ENCODE assay signal across 19 mouse cellular contexts in genomic region chr5:115174554-115174953, GRCm38 (mm10). TPM values are rescaled to one million over a fixed set of nuclear protein-coding genes. Genes with fewer than 3 reads are reported as not detected.
DNase-seq lines count a peak whose midpoint lies in the region; ATAC-seq and TF ChIP-seq lines count a peak whose summit lies in the region.
"Had no signal": no experiment of that assay in that cellular context is flagged by ENCODE, and none has a peak within 500 bp of the region (broad histone marks: within the 10 kb centered on the region; RNA-seq: fewer than 3 reads in every experiment).

No protein-coding gene starts in this region.

- no peak for TF ChIP-seq POLR2A in liver, adult 2 months (IDR thresholded peaks at IDR 0.05; ENCODE audit: extremely low read depth, insufficient read depth, low read length)

- H3K4me3 ChIP-seq in liver, adult 2 months (ENCODE audit: insufficient read depth, low read depth, low read length) = no peak overlapping the region
- H3K4me3 ChIP-seq in midbrain, embryonic 15.5 days = no peak overlapping the region
- H3K4me3 ChIP-seq: forebrain, embryonic 13.5 days; heart, embryonic 13.5 days; limb, embryonic 12.5 days; stomach, embryonic 15.5 days had no signal

- no peaks in the 10 kb centered on the region for H3K27me3 ChIP-seq in liver, adult 2 months (ENCODE audit: control insufficient read depth, insufficient read depth, low read length)
- no peaks in the 10 kb centered on the region for H3K27me3 ChIP-seq in midbrain, embryonic 15.5 days (replicated peaks)
- H3K27me3 ChIP-seq: forebrain, embryonic 13.5 days; limb, embryonic 12.5 days; stomach, embryonic 15.5 days had no signal

- H3K27ac ChIP-seq in liver, adult 2 months (replicated peaks; ENCODE audit: insufficient read depth, low read depth, low read length) = no peak overlapping the region
- no peak overlapping the region for H3K27ac ChIP-seq in midbrain, embryonic 15.5 days
- H3K27ac ChIP-seq: forebrain, embryonic 13.5 days; heart, embryonic 13.5 days; limb, embryonic 12.5 days; stomach, embryonic 15.5 days had no signal

- no peaks in the 10 kb centered on the region for H3K36me3 ChIP-seq in liver, adult 2 months (ENCODE audit: control insufficient read depth, insufficient read depth, low read length)
- H3K36me3 ChIP-seq in midbrain, embryonic 15.5 days (replicated peaks) = no peaks in the 10 kb centered on the region
- H3K36me3 ChIP-seq: heart, embryonic 13.5 days; limb, embryonic 12.5 days; stomach, embryonic 15.5 days had no signal

- H3K4me1 ChIP-seq in liver, adult 2 months (ENCODE audit: control insufficient read depth, insufficient read depth, low read length) = no peaks in the 10 kb centered on the region
- no peaks in the 10 kb centered on the region for H3K4me1 ChIP-seq in midbrain, embryonic 15.5 days
- H3K4me1 ChIP-seq: forebrain, embryonic 13.5 days; heart, embryonic 13.5 days; limb, embryonic 12.5 days; stomach, embryonic 15.5 days had no signal

- no peak for ATAC-seq in CD4-positive, CD25-positive, alpha-beta regulatory T cell, adult 4 months
- no peak for ATAC-seq in midbrain, embryonic 15.5 days (replicated peaks)
- ATAC-seq: forebrain, embryonic 13.5 days; Patski had no signal

- peak; percentile 60 for DNase-seq in CD4-positive, CD25-positive, alpha-beta regulatory T cell, adult 2 months (ENCODE audit: low read depth, low spot score)
- no peak for DNase-seq in liver, adult 2 months (ENCODE audit: extremely low read depth, low read depth, low spot score)
- no peak for DNase-seq in liver
- peak; percentile 62 for DNase-seq in thymus, postnatal 4 days
- DNase-seq in thymus, adult 18-20 months = no peak
- no peak for DNase-seq in urinary bladder, postnatal 36 days (ENCODE audit: low spot score in 2 of 2)
- DNase-seq: adrenal gland, adult 8-10 months; cerebellum, postnatal 25 days; gastrocnemius, postnatal 10 days; kidney, postnatal 14 days; lung, postnatal 36 days had no signal

- no peaks in the 10 kb centered on the region for H3K9me3 ChIP-seq in midbrain, embryonic 15.5 days
- H3K9me3 ChIP-seq: forebrain, embryonic 13.5 days; heart, embryonic 13.5 days; stomach, embryonic 15.5 days had no signal

- peak; percentile 62 for TF ChIP-seq CTCF in liver, adult 2 months (IDR thresholded peaks at IDR 0.05; ENCODE audit: low read depth, low read length)

- no peak overlapping the region for H3K9ac ChIP-seq in liver, adult 2 months (ENCODE audit: low read depth, low read length)
- no peak overlapping the region for H3K9ac ChIP-seq in midbrain, embryonic 15.5 days
- H3K9ac ChIP-seq: forebrain, embryonic 13.5 days; heart, embryonic 13.5 days; limb, embryonic 12.5 days; stomach, embryonic 15.5 days had no signal

- H3K4me2 ChIP-seq in midbrain, embryonic 15.5 days = no peak overlapping the region
- H3K4me2 ChIP-seq: forebrain, embryonic 13.5 days; heart, embryonic 13.5 days; limb, embryonic 12.5 days; stomach, embryonic 15.5 days had no signal

- WGBS in liver, adult 2 months = 100% methylated on average over 1 of the region's 1 CpGs
- 87% methylated on average over 1 of the region's 1 CpGs for WGBS in midbrain, embryonic 15.5 days

- no peaks in the 10 kb centered on the region for H3K79me2 ChIP-seq in liver, adult 2 months (ENCODE audit: control insufficient read depth, insufficient read depth, low read length)

RNA-seq across cellular contexts. Expression of gene Mlec, which starts 16.6 kb away (rescaled TPM):
- polyA plus RNA-seq in CD4-positive, CD25-positive, alpha-beta regulatory T cell, adult 4 months (2017; shearing (Covaris generic)) = 10 to 100 TPM; 28.9 to 37.0 TPM
- 33.7 and 44.7 TPM in 2 replicates for total RNA-seq in liver, adult 2 months (2014; rRNA removed)
- polyA plus RNA-seq in liver, adult 2 months (2012; rRNA removed) = 40.8 and 41.8 TPM in 2 replicates
- 28.9 and 29.8 TPM in 2 replicates for polyA plus RNA-seq in midbrain, embryonic 15.5 days (2015; fragmentation: Nextera tagmentation; extraction: Ambion mirVana)

RNA-seq across cellular contexts. Expression of gene Cabp1, which starts 19.6 kb away (rescaled TPM):
- polyA plus RNA-seq in CD4-positive, CD25-positive, alpha-beta regulatory T cell, adult 4 months (2017; shearing (Covaris generic)) = not detected
- total RNA-seq in liver, adult 2 months (2014; rRNA removed) = 0.09 TPM in 1 of 2 replicates, not detected in the other
- polyA plus RNA-seq in liver, adult 2 months (2012; rRNA removed) = 0.07 and 0.21 TPM in 2 replicates
- polyA plus RNA-seq in midbrain, embryonic 15.5 days (2015; fragmentation: Nextera tagmentation; extraction: Ambion mirVana) = 5.2 and 6.0 TPM in 2 replicates
- total RNA-seq: monocyte, adult 5-6 weeks had no signal

RNA-seq across cellular contexts. Expression of gene Unc119b, which starts 39.8 kb away (rescaled TPM):
- 10 to 100 TPM; 16.1 to 16.4 TPM for polyA plus RNA-seq in CD4-positive, CD25-positive, alpha-beta regulatory T cell, adult 4 months (2017; shearing (Covaris generic))
- total RNA-seq in liver, adult 2 months (2014; rRNA removed) = 12.5 and 17.3 TPM in 2 replicates
- 29.4 and 32.0 TPM in 2 replicates for polyA plus RNA-seq in liver, adult 2 months (2012; rRNA removed)
- polyA plus RNA-seq in midbrain, embryonic 15.5 days (2015; fragmentation: Nextera tagmentation; extraction: Ambion mirVana) = 35.1 and 38.2 TPM in 2 replicates

RNA-seq across cellular contexts. Expression of gene Acads, which starts 55.4 kb away (rescaled TPM):
- 10 to 100 TPM; 10.6 to 28.4 TPM for polyA plus RNA-seq in CD4-positive, CD25-positive, alpha-beta regulatory T cell, adult 4 months (2017; shearing (Covaris generic))
- total RNA-seq in liver, adult 2 months (2014; rRNA removed) = 140 and 143 TPM in 2 replicates
- polyA plus RNA-seq in liver, adult 2 months (2012; rRNA removed) = 255 and 293 TPM in 2 replicates
- polyA plus RNA-seq in midbrain, embryonic 15.5 days (2015; fragmentation: Nextera tagmentation; extraction: Ambion mirVana) = 16.0 and 19.4 TPM in 2 replicates

Comparison
In these comparisons a context has a peak if more than half of its experiments do, and no peak if none do; other contexts are left out.
1. DNase-seq: peak in CD4-positive, CD25-positive, alpha-beta regulatory T cell, adult 2 months (single experiment) and thymus, postnatal 4 days (single experiment); none in liver, adult 2 months (single experiment), liver (single experiment), thymus, adult 18-20 months (0 of 2) and urinary bladder, postnatal 36 days (0 of 2).